33 mouse cellular contexts compared by ENCODE assay signal in the genomic region with DNA sequence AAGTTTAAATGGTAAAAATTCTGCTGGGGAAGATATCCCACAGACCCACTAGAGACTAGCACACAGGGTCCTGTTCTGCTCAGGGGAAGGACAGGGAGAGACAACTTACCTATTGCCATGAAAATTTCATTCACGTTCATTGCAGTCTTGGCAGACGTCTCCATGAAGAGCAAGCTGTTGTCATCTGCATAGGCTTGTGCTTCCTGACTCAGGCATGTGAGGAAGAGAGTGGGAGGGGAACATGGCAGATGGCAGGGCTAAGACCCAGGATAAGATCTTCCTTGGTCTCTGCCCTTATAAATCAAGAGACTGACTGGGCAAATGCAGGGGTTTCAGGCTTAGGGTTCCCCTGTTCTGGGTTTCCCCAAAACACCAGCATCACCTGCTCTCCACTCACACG. TPM values are rescaled to one million over a fixed set of nuclear protein-coding genes. Genes with fewer than 3 reads are reported as not detected.
"Had no signal": no experiment of that assay in that cellular context is flagged by ENCODE, and none has a peak within 500 bp of the region (broad histone marks: within the 10 kb centered on the region; RNA-seq: fewer than 3 reads in every experiment).

No protein-coding gene starts in this region.

- H3K27ac ChIP-seq: heart, embryonic 10.5 days; hindbrain, embryonic 15.5 days; hindbrain, postnatal 0 days; limb, embryonic 10.5 days; limb, embryonic 12.5 days; liver, embryonic 13.5 days; liver, embryonic 15.5 days had no signal

- H3K9ac ChIP-seq: forebrain, postnatal 0 days; heart, embryonic 12.5 days; hindbrain, embryonic 15.5 days; limb, embryonic 12.5 days; liver, embryonic 13.5 days; liver, embryonic 15.5 days had no signal

- DNase-seq: forebrain, postnatal 0 days; gastrocnemius, postnatal 14 days; gastrocnemius, postnatal 36 days; heart, adult 18-20 months; heart, postnatal 10 days; kidney, adult 11 months; kidney, adult 2 months; kidney, postnatal 10 days; kidney, postnatal 25 days; kidney, postnatal 4 days; liver; liver, embryonic 13.5 days had no signal

- H3K4me3 ChIP-seq: heart, embryonic 10.5 days; heart, embryonic 12.5 days; hindbrain, embryonic 15.5 days; limb, embryonic 10.5 days; limb, embryonic 12.5 days; liver, embryonic 13.5 days; liver, embryonic 15.5 days had no signal

- H3K4me2 ChIP-seq: heart, embryonic 12.5 days; hindbrain, embryonic 15.5 days; limb, embryonic 12.5 days; liver, embryonic 11.5 days; liver, embryonic 13.5 days; liver, embryonic 15.5 days had no signal

- H3K9me3 ChIP-seq: heart, embryonic 10.5 days; heart, embryonic 12.5 days; hindbrain, embryonic 15.5 days; limb, embryonic 10.5 days; limb, embryonic 12.5 days; liver, embryonic 13.5 days; liver, embryonic 15.5 days had no signal

- ATAC-seq: forebrain, postnatal 0 days; hindbrain, postnatal 0 days; intestine, embryonic 16.5 days had no signal

- H3K27me3 ChIP-seq: heart, embryonic 12.5 days; hindbrain, embryonic 15.5 days; limb, embryonic 12.5 days; liver, embryonic 13.5 days; liver, embryonic 15.5 days had no signal

RNA-seq across cellular contexts. Expression of gene Hspb9, which starts 3.0 kb away (rescaled TPM):
- total RNA-seq: forebrain, postnatal 0 days; gastrocnemius, adult 18-20 months; gastrocnemius, adult 8-10 months; gastrocnemius, postnatal 14 days; gastrocnemius, postnatal 36 days; heart, adult 18-20 months; heart, postnatal 10 days; heart, postnatal 25 days; hematopoietic stem cell, adult 5-6 weeks; hindbrain, postnatal 0 days; layer of hippocampus, adult 18-20 months; layer of hippocampus, postnatal 10 days; layer of hippocampus, postnatal 25 days; left cerebral cortex, postnatal 14 days; left cerebral cortex, postnatal 36 days had no signal
- polyA plus RNA-seq: heart, embryonic 12.5 days; heart, embryonic 14.5 days; intestine, embryonic 16.5 days; kidney, embryonic 16.5 days; limb, embryonic 12.5 days; limb, embryonic 14.5 days had no signal

RNA-seq across cellular contexts. Expression of gene Zfp385c, which starts 24.4 kb away (rescaled TPM):
- polyA plus RNA-seq: liver, embryonic 11.5 days; liver, embryonic 13.5 days; liver, embryonic 15.5 days had no signal
